Mouse (Mus musculus): ENCODE data around the gene Cep104. TPM values are rescaled to one million over a fixed set of nuclear protein-coding genes. Genes with fewer than 3 reads are reported as not detected.

Cep104 gene
- polyA plus RNA-seq, 1 experiment, result 11.4 TPM

DNA sequence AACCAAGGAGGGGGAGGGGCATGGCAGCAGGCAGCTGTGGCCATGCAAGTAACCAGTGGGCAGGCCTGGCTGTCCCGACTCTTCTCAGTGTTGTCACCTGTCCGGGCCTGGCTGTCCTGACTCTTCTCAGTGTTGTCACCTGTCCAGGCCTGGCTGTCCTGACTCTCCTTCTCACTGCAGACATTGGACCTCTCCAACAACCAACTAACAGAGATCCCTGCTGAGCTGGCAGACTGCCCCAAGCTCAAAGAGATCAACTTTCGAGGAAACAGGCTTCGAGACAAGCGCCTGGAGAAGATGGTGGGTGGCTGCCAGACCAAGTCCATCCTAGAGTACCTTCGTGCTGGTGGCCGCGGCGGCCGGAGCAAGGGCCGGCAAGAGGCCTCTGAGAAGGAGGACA lies 40.5 kb downstream of the Cep104 start:
- peaks cover 7% of the 10 kb centered on the region for H3K4me1 ChIP-seq (ENCODE audit: control insufficient read depth, insufficient read depth, low read length)
- TF ChIP-seq CTCF (IDR thresholded peaks at IDR 0.05; ENCODE audit: borderline replicate concordance, insufficient read depth, low read length), result no peak
- no peak for TF ChIP-seq POLR2A (IDR thresholded peaks at IDR 0.05; ENCODE audit: low read depth, low read length)
- no peak overlapping the region for H3K27ac ChIP-seq (ENCODE audit: insufficient read depth, low read length)
- H3K4me3 ChIP-seq (ENCODE audit: insufficient read depth, low read length), result no peak overlapping the region

GRCm38 (mm10) chr4:154019571-154019970 lies 44.6 kb downstream of the Cep104 start:
- Histone ChIP-seq H3K4me3 (ENCODE audit: insufficient read depth, low read length) (no peak overlapping the region), H3K27ac (ENCODE audit: insufficient read depth, low read length) (no peak overlapping the region), H3K4me1 (ENCODE audit: control insufficient read depth, insufficient read depth, low read length) (no peaks in the 10 kb centered on the region; the same call in 1 of the 2 replicates)
- 0 out of 2 replicates have a peak, but pooled peaks have one; percentile 31 for TF ChIP-seq POLR2A (IDR thresholded peaks at IDR 0.05; ENCODE audit: low read depth, low read length)
- TF ChIP-seq CTCF (IDR thresholded peaks at IDR 0.05; ENCODE audit: borderline replicate concordance, insufficient read depth, low read length), result peak; percentile 74; the same call in 1 of the 2 replicates

DNA sequence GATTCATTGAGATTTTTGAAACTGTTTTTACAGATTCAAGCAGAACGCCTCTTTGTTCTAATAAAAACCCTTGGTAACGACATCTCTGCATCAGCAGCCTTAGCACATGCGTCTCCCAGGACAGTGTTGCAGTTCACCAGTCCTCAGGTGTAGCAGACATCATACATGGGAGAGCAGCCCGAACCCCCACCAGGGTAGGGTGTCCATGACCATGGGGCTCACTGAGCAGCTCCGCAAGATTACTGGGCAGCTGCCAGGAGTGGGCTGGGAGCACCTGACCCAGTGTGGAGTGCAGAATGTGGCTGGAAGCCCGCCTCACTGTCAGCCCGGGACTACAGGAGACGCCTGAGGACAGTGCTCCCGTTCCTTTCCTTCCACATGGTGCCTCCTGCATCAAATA lies 46.4 kb downstream of the Cep104 start:
- Histone ChIP-seq H3K27ac (ENCODE audit: insufficient read depth, low read length) (no peak overlapping the region), H3K4me1 (ENCODE audit: control insufficient read depth, insufficient read depth, low read length) (no peaks in the 10 kb centered on the region; the same call in 1 of the 2 replicates), H3K4me3 (ENCODE audit: insufficient read depth, low read length) (no peak overlapping the region)
- TF ChIP-seq POLR2A (IDR thresholded peaks at IDR 0.05; ENCODE audit: low read depth, low read length), result 0 out of 2 replicates have a peak, but pooled peaks have one; percentile 18
- TF ChIP-seq CTCF (IDR thresholded peaks at IDR 0.05; ENCODE audit: borderline replicate concordance, insufficient read depth, low read length), result no peak

GRCm38 (mm10) chr4:154022407-154022806 lies 47.4 kb downstream of the Cep104 start:
- Histone ChIP-seq H3K4me1 (ENCODE audit: control insufficient read depth, insufficient read depth, low read length) (no peaks in the 10 kb centered on the region; the same call in 1 of the 2 replicates), H3K27ac (ENCODE audit: insufficient read depth, low read length) (0 out of 2 replicates have a peak overlapping the region, but pooled peaks have one; percentile 13), H3K4me3 (ENCODE audit: insufficient read depth, low read length) (no peak overlapping the region)
- no peak for TF ChIP-seq CTCF (IDR thresholded peaks at IDR 0.05; ENCODE audit: borderline replicate concordance, insufficient read depth, low read length)
- no peak for TF ChIP-seq POLR2A (IDR thresholded peaks at IDR 0.05; ENCODE audit: low read depth, low read length)

DNA sequence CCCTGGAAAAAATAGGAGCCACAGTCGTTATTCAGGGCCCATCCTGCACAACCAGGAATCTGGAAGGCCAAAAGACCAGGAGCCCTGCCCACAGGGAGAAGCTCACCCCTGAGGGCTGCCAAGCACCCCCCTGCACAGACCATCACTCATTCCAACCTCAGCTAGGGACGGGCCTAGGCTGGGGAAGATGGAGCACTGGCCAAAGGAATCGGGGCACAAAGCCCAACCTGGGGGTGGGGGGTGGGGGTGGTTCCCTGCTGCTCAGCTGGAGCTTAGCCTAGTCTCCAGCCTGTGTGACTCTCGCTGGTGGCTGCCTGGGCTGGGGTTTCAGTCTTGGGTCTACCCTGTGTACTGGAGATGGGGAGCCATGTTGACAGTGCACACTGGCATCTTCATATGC lies 47.9 kb downstream of the Cep104 start:
- TF ChIP-seq POLR2A (IDR thresholded peaks at IDR 0.05; ENCODE audit: low read depth, low read length), result no peak
- no peak for TF ChIP-seq CTCF (IDR thresholded peaks at IDR 0.05; ENCODE audit: borderline replicate concordance, insufficient read depth, low read length)
- Histone ChIP-seq H3K4me3 (ENCODE audit: insufficient read depth, low read length) (no peak overlapping the region), H3K4me1 (ENCODE audit: control insufficient read depth, insufficient read depth, low read length) (no peaks in the 10 kb centered on the region; the same call in 1 of the 2 replicates), H3K27ac (ENCODE audit: insufficient read depth, low read length) (no peak overlapping the region)

DNA sequence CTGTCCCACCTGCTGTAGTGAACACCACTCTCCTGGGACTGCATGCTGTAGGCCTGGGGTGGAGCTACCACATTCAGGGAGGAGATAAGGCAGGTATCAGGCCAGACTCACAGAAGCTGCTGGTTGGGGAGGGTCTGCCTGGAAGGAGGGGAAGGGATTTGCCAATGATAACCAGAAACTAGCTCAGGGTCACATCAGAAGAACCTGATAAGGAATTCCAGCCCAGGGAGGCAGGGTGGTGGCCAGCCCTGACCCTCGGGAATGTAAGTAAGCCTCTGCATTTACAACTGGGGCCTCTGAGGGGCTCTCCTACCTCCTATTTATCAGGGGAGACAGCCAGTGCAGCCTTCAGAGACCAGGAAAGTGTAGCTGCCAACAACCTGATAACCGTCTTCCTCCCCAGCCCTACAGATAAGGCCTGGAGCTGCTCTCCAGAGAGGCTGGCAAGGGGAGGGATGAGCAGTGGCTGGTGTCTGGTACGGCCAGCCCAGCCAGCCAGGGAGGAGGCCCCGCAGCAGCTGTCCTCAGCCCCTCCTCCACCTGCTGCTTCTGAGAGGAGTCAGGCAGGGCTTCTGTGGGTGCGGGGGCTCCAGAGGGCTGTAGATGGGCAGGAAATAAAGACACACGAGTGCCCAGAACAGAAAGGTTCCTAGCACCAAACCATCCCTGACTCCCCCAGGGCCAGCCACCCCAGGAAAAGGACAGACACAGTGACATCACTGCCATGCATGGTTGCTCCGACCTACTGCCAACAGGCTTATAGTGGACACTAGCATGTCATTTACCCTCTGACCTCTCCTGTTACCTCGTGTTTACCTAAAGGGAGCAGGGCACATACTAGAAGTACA lies 49.0 kb downstream of the Cep104 start:
- H3K4me1 ChIP-seq (ENCODE audit: control insufficient read depth, insufficient read depth, low read length), result no peaks in the 10 kb centered on the region; the same call in 1 of the 2 replicates
- no peak overlapping the region for H3K4me3 ChIP-seq (ENCODE audit: insufficient read depth, low read length)
- TF ChIP-seq POLR2A (IDR thresholded peaks at IDR 0.05; ENCODE audit: low read depth, low read length), result no peak
- no peak for TF ChIP-seq CTCF (IDR thresholded peaks at IDR 0.05; ENCODE audit: borderline replicate concordance, insufficient read depth, low read length)
- H3K27ac ChIP-seq (ENCODE audit: insufficient read depth, low read length), result no peak overlapping the region

DNA sequence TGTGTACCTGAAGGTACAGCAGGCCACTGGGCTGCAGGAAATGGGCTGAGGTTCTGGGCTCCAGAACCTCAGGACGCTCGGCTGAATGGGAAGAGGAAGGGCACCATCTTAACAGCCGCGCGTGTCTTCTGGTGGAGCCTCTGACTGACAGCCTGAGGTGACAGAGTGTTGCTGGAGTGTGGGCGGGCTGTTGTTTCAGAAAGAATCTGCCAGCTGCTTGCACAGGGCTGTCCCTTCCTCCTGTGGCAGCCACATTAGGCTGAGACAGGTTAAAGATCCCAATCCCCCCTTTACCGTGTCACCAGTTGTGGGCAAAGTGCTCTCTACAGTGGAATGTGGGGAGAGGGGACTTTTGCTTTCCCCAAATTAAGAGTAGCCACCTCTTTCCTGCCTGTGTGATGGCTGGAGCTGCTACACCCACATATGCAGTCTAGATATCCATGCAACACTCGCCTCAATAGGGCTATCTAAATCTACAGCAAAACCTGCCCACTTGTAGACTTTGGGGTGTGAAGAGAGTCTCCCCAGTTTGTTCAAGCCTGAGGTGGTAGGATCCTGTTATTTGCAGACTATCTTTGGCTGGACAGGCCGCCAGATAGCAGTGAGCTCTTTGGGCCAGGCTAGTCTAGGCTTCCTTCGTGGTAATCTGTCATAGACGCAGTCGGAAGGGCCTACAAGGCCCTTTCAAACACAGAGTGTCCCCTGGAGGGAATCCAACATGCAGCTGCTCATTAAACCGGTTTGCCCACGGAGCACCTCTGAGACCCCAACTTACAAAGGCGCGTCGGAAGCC lies 49.9 kb downstream of the Cep104 start:
- TF ChIP-seq POLR2A (IDR thresholded peaks at IDR 0.05; ENCODE audit: low read depth, low read length) (no peak), CTCF (IDR thresholded peaks at IDR 0.05; ENCODE audit: borderline replicate concordance, insufficient read depth, low read length) (no peak)
- Histone ChIP-seq H3K4me1 (ENCODE audit: control insufficient read depth, insufficient read depth, low read length) (no peaks in the 10 kb centered on the region; the same call in 1 of the 2 replicates), H3K4me3 (ENCODE audit: insufficient read depth, low read length) (peak overlapping the region; percentile 25; the same call in 1 of the 2 replicates), H3K27ac (ENCODE audit: insufficient read depth, low read length) (no peak overlapping the region)

- no peak within 1 kb of the TSS for H3K27ac ChIP-seq (ENCODE audit: insufficient read depth, low read length)
Observed at GRCm38 (mm10) chr4:154025641-154026440, 50.8 kb downstream of the Cep104 start, which contains the start of gene Smim1. Gene Smim1, minus strand, starts transcription at chr4:154026230.

DNA sequence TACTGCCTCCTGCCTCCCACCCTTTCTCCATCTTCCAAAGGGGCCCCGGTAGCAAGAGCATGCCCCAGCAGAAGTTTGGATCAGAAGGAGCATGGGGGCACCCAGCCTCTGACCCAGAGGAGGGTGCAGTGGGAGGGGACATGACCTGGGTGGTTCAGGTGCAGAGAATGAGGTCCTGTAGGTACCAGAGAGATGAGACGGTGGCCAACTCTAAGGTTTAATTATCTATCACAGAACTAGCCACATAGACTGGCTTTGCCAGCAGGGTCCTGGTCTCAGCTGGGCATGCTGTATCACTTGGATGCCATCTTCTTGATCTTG lies 51.4 kb downstream of the Cep104 start:
- H3K27ac ChIP-seq (ENCODE audit: insufficient read depth, low read length), result no peak overlapping the region
- no peak overlapping the region for H3K4me3 ChIP-seq (ENCODE audit: insufficient read depth, low read length)
- H3K4me1 ChIP-seq (ENCODE audit: control insufficient read depth, insufficient read depth, low read length), result no peaks in the 10 kb centered on the region; the same call in 1 of the 2 replicates
- TF ChIP-seq POLR2A (IDR thresholded peaks at IDR 0.05; ENCODE audit: low read depth, low read length) (no peak), CTCF (IDR thresholded peaks at IDR 0.05; ENCODE audit: borderline replicate concordance, insufficient read depth, low read length) (no peak)

More at GRCm38 (mm10) chr4:154025641-154026440, 50.8 kb downstream of the Cep104 start, which contains the start of gene Smim1:
- Histone ChIP-seq H3K4me1 (ENCODE audit: control insufficient read depth, insufficient read depth, low read length) (no peaks in the 10 kb centered on the region; the same call in 1 of the 2 replicates), H3K4me3 (ENCODE audit: insufficient read depth, low read length) (peak within 1 kb of the TSS; percentile 25)
- peak; percentile 56 for TF ChIP-seq POLR2A (IDR thresholded peaks at IDR 0.05; ENCODE audit: low read depth, low read length)
- TF ChIP-seq CTCF (IDR thresholded peaks at IDR 0.05; ENCODE audit: borderline replicate concordance, insufficient read depth, low read length), result 0 out of 2 replicates have a peak, but pooled peaks have one; percentile 8
